Mouse (Mus musculus) forebrain, embryonic 13.5 days (tissue): ENCODE measurements around the gene Phf11b. TPM values are rescaled to one million over a fixed set of nuclear protein-coding genes. Genes with fewer than 3 reads are reported as not detected.
"Not testable (repeated sequence)": the region's sequence is repeated elsewhere in the genome, so short reads cannot be mapped to it uniquely, and the experiment has no call there.

Experiments
- ATAC-seq: fragments of 200-750 bp; cut with Nextera tagmentation; 2 replicates; pipeline ENCODE4 v1.8.0; 2017
- H3K27ac ChIP-seq: fragments of 300-500 bp; sonication (generic); 2 replicates; pipeline ENCODE4 v1.5.1; 2015; ENCODE audit warnings: inconsistent platforms, mild to moderate bottlenecking, moderate library complexity
- H3K27me3 ChIP-seq: fragments of 300-500 bp; sonication (generic); 2 replicates; pipeline ENCODE4 v1.6.1; 2015; ENCODE audit warnings: mild to moderate bottlenecking, inconsistent platforms
- H3K36me3 ChIP-seq: fragments of 300-500 bp; sonication (generic); 2 replicates; pipeline ENCODE4 v1.6.1; 2015; ENCODE audit warnings: mild to moderate bottlenecking, inconsistent platforms; ENCODE audit not compliant: poor library complexity, severe bottlenecking
- H3K4me1 ChIP-seq: fragments of 300-500 bp; sonication (generic); 2 replicates; pipeline ENCODE4 v1.6.1; 2015; ENCODE audit warnings: inconsistent platforms
- H3K4me2 ChIP-seq: fragments of 300-500 bp; sonication (generic); 2 replicates; pipeline ENCODE4 v1.6.1; 2015; ENCODE audit warnings: inconsistent platforms, mild to moderate bottlenecking, moderate library complexity
- H3K4me3 ChIP-seq: fragments of 300-500 bp; sonication (generic); 2 replicates; pipeline ENCODE4 v1.5.1; 2015; ENCODE audit warnings: mild to moderate bottlenecking, inconsistent platforms
- H3K9ac ChIP-seq: fragments of 300-500 bp; sonication (generic); 2 replicates; pipeline ENCODE4 v1.6.1; 2015; ENCODE audit warnings: mild to moderate bottlenecking, inconsistent platforms
- H3K9me3 ChIP-seq: fragments of 300-500 bp; sonication (generic); replicated peaks from 2 replicates; pipeline ENCODE4 v1.6.1; 2016; ENCODE audit warnings: inconsistent platforms
- WGBS: fragments of 180-500 bp; shearing (Covaris S2); methylation state at CpG from one replicate; pipeline ENCODE4 v1.1.7; 2015; 5-methylcytosine and 5-hydroxymethylcytosine counted together
- polyA plus RNA-seq: library from polyadenylated mRNA; unstranded; fragments of >200 nt; fragmentation: Nextera tagmentation; extraction: Ambion mirVana; gene quantifications from 2 replicates; pipeline ENCODE4 v1.2.1, GENCODE M21; 2015

Phf11b gene
- polyA plus RNA-seq = 0.15 TPM in 1 of 2 replicates, not detected in the other

DNA sequence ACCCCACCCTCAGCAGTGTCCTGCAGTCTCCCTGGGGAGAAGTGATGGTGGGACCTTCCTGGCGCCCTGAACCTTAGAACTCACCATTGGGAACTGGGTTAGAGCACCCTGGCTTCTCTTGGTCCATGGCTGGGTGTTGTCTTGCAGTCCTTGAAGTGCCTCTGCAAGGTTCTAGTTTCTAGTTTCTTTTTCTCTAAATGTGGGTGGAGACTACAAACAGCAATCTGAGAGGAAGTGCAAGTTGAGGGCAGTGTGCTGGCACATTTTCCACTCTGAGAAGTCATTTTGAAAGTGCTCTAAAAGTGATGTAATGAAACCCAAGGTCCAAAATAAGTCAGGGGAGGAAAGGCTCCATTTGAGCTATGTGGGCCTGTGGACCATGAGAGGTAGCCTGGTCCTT is at the start of gene Phf11b:
TSS of gene Phf11b (minus strand) at position 163 of the 400 bp plus-strand sequence.
- H3K4me2 ChIP-seq, ATAC-seq, H3K9me3 ChIP-seq, H3K9ac ChIP-seq, H3K36me3 ChIP-seq, H3K27me3 ChIP-seq, H3K4me1 ChIP-seq, H3K27ac ChIP-seq, H3K4me3 ChIP-seq: not testable (repeated sequence)
- 65% methylated on average over 1 of the region's 1 CpGs for WGBS

DNA sequence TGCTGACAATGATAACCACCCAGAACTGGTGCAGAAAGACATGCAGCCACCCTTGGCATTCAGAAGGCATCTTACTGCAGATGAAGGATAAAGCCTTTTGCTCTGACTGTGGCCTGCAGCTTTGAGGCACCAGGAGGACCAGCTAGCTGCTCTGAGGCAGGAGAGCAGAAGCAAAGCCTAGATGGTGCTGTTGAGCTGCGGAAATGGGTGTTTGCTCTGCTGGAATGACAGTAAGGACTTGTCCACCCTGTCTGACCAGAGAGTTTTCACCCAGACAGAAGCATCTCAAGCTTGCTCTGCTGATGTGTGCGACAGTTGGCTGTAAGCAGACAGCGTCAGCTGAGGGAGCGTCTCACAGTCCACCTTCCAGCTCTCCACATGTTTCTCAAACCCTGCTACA is 49.0 kb upstream of the Phf11b start:
- H3K27me3 ChIP-seq, H3K9me3 ChIP-seq, H3K9ac ChIP-seq, H3K4me3 ChIP-seq, H3K4me2 ChIP-seq, H3K27ac ChIP-seq, H3K4me1 ChIP-seq, ATAC-seq, H3K36me3 ChIP-seq: not testable (repeated sequence)
- 79% methylated on average over 4 of the region's 4 CpGs for WGBS

GRCm38 (mm10) chr14:59389532-59389931 is 48.4 kb upstream of the Phf11b start:
- Histone ChIP-seq H3K27me3 (no peaks in the 10 kb centered on the region), H3K27ac (no peak overlapping the region), H3K4me3 (no peak overlapping the region), H3K4me1 (no peaks in the 10 kb centered on the region), H3K9ac (no peak overlapping the region), H3K36me3 (no peaks in the 10 kb centered on the region), H3K9me3 (no peaks in the 10 kb centered on the region), H3K4me2 (no peak overlapping the region)
- ATAC-seq = no peak
- 64% methylated on average over 1 of the region's 1 CpGs for WGBS

DNA sequence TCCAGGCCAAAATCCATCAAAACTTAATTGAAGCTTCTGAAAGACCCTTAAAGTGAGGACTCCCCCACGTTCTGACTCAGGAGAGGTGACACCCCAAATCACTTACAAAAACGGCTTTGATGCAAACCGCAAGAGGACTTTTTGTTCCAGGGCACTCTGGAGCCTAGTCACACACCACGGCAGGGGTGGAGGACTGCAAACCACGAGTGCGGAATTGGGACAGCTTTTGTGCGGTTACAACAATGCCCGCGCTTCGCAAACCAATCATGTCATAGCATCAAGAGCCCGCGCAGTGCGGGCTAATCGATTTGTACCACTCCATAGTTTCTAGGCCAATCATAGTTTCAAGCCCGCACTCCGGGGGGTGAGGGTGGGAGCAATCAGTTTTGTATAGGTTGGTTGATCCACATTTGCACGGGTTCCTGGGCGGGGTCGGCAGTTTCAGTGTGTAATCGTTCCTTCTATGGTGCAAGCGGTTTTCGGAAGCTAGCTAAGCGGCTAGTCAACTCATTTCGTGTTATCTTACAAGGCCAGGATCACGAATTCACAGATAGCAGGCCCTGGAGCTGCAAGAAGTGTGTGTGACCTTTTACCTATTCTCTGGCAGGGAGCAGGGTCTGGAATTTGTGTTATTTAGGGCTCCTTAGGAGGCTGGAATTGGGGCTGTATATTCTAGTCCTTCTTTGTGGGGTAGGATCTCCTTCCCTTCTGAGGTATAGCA is 29.4 kb upstream of the Phf11b start:
- Histone ChIP-seq H3K9ac (no peak overlapping the region), H3K36me3 (no peaks in the 10 kb centered on the region), H3K4me3 (no peak overlapping the region), H3K4me2 (no peak overlapping the region), H3K4me1 (no peaks in the 10 kb centered on the region), H3K27me3 (no peaks in the 10 kb centered on the region), H3K9me3 (no peaks in the 10 kb centered on the region; the same call in 1 of the 2 replicates), H3K27ac (no peak overlapping the region)
- no peak for ATAC-seq
- 94% methylated on average over 25 of the region's 25 CpGs for WGBS

DNA sequence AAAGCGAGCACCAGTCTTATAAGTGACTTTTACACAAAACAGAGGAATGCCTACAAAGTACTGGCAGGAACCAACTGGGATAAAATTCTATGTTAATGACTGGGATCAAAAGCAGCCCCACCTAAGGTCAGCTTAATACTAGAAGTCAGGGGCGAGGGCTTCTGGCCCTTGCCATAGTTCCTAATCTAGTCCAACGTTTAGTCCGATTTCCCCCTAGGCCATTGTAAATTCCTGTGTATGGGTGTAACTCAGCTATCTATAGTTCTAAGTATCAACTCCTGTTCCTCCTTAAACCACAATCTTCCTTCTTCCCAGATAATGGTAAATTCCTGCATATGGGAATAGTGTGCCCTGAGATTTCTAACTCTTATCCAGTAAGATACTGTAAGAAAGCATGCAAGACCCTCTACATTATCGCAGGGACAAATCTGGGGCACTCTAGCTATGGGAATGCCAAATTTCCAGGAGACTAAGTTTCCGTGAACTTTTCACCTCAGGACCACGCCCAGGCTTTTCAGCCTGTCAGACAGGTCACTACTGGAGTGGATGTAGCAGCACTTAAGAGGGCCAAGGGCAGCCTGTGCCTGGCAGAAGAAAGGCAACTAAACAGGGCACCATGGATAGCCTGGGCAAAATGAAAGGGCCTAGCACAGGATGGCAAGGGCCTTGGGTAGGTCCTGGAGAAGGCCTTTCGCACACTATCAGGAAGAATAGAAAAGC is 25.4 kb upstream of the Phf11b start:
- no peaks in the 10 kb centered on the region for H3K27me3 ChIP-seq
- H3K27ac ChIP-seq = no peak overlapping the region
- 87% methylated on average over 8 of the region's 8 CpGs for WGBS
- H3K36me3 ChIP-seq = no peaks in the 10 kb centered on the region
- H3K4me2 ChIP-seq = no peak overlapping the region
- no peaks in the 10 kb centered on the region; the same call in 1 of the 2 replicates for H3K9me3 ChIP-seq
- no peak overlapping the region for H3K9ac ChIP-seq
- ATAC-seq = no peak
- no peak overlapping the region for H3K4me3 ChIP-seq
- H3K4me1 ChIP-seq = no peaks in the 10 kb centered on the region

- Histone ChIP-seq H3K4me2 (no peak within 1 kb of the TSS), H3K27me3 (no peaks in the 10 kb centered on the region), H3K4me3 (no peak within 1 kb of the TSS), H3K9ac (no peak within 1 kb of the TSS), H3K27ac (no peak within 1 kb of the TSS), H3K9me3 (no peaks in the 10 kb centered on the region), H3K4me1 (no peaks in the 10 kb centered on the region), H3K36me3 (no peaks in the 10 kb centered on the region)
- no peak for ATAC-seq
- 83% methylated on average over 6 of the region's 6 CpGs for WGBS
These were observed 24.1 kb upstream of the Phf11b start, which contains the start of gene Phf11d for GRCm38 (mm10) chr14:59365244-59365644. Gene Phf11d, minus strand, starts transcription at chr14:59365470.

GRCm38 (mm10) chr14:59339541-59339940 is 1.6 kb downstream of the Phf11b start:
- Histone ChIP-seq H3K27me3 (no peaks in the 10 kb centered on the region), H3K27ac (no peak overlapping the region), H3K4me1 (no peaks in the 10 kb centered on the region), H3K4me2 (no peak overlapping the region), H3K36me3 (no peaks in the 10 kb centered on the region), H3K4me3 (no peak overlapping the region), H3K9ac (no peak overlapping the region), H3K9me3 (no peaks in the 10 kb centered on the region)
- ATAC-seq = no peak
- 100% methylated on average over 1 of the region's 1 CpGs for WGBS

GRCm38 (mm10) chr14:59336056-59336455 is 5.1 kb downstream of the Phf11b start:
- not testable (repeated sequence) for H3K4me2 ChIP-seq, H3K9ac ChIP-seq, H3K9me3 ChIP-seq, H3K27me3 ChIP-seq, H3K4me3 ChIP-seq, H3K27ac ChIP-seq, H3K36me3 ChIP-seq, ATAC-seq, H3K4me1 ChIP-seq
- WGBS = 93% methylated on average over 3 of the region's 3 CpGs

DNA sequence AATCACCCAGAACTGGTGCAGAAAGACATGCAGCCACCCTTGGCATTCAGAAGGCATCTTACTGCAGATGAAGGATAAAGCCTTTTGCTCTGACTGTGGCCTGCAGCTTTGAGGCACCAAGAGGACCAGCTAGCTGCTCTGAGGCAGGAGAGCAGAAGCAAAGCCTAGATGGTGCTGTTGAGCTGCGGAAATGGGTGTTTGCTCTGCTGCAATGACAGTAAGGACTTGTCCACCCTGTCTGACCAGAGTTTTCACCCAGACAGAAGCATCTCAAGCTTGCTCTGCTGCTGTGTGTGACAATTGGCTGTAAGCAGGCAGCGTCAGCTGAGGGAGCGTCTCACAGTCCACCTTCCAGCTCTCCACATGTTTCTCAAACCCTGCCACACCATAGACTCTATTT is 10.7 kb downstream of the Phf11b start:
- ATAC-seq, H3K36me3 ChIP-seq, H3K27me3 ChIP-seq, H3K27ac ChIP-seq, H3K4me2 ChIP-seq, H3K9ac ChIP-seq, H3K9me3 ChIP-seq, H3K4me3 ChIP-seq, H3K4me1 ChIP-seq: not testable (repeated sequence)
- 58% methylated on average over 3 of the region's 3 CpGs for WGBS

- H3K9me3 ChIP-seq, H3K27me3 ChIP-seq, H3K4me1 ChIP-seq, ATAC-seq, H3K27ac ChIP-seq, H3K4me3 ChIP-seq, H3K4me2 ChIP-seq, H3K9ac ChIP-seq, H3K36me3 ChIP-seq: not testable (repeated sequence)
- WGBS = 83% methylated on average over 6 of the region's 6 CpGs
These were observed 21.2 kb downstream of the Phf11b start for GRCm38 (mm10) chr14:59319970-59320369.

DNA sequence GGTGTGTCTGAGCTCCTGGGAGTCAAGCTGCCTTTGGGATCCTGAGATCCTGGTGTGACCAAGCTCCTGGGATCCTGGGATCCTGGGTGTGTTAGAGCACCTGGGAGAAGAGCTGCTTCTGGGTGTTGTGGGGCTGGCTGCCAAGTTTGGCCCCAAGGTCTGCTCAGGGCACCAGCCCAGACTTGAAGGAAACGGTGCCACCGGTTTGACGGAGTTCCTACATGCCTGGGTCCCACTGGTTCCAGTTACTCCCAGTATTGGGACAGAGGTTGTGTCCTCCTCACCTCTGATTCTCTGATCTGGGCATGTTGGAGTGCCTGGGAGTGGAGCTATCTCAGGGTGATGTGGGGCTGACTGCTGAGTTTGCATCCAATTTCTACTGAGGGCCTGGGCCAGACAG is 22.1 kb downstream of the Phf11b start:
- not testable (repeated sequence) for H3K36me3 ChIP-seq, H3K4me1 ChIP-seq, H3K4me2 ChIP-seq, H3K9me3 ChIP-seq, H3K27me3 ChIP-seq, H3K9ac ChIP-seq, H3K27ac ChIP-seq, ATAC-seq, H3K4me3 ChIP-seq
- 93% methylated on average over 3 of the region's 3 CpGs for WGBS

- ATAC-seq, H3K9ac ChIP-seq, H3K4me1 ChIP-seq, H3K27ac ChIP-seq, H3K27me3 ChIP-seq, H3K4me2 ChIP-seq, H3K36me3 ChIP-seq, H3K9me3 ChIP-seq, H3K4me3 ChIP-seq: not testable (repeated sequence)
- 74% methylated on average over 1 of the region's 1 CpGs for whole genome bisulfite sequencing
These were observed 43.8 kb downstream of the Phf11b start, which contains the start of gene Phf11a for GRCm38 (mm10) chr14:59297391-59297790. Gene Phf11a, minus strand, starts transcription at chr14:59297522.
